Mouse (Mus musculus): ENCODE data around the gene Mis18bp1. TPM values are rescaled to one million over a fixed set of nuclear protein-coding genes. Genes with fewer than 3 reads are reported as not detected.
"Not testable (repeated sequence)": the region's sequence is repeated elsewhere in the genome, so short reads cannot be mapped to it uniquely, and the experiment has no call there.

The Mis18bp1 gene
- under 1 TPM; 0.16 to 0.42 (median 0.33) TPM for total RNA-seq (2022)

GRCm38 (mm10) chr12:65172021-65172951, at the start of gene Mis18bp1:
Gene Mis18bp1, minus strand, starts transcription at chr12:65172604.
- DNase-seq (ENCODE audit: low spot score in 2 of 2) = peak; percentile 91 to 94

GRCm38 (mm10) chr12:65216404-65216840, 44.0 kb upstream of the Mis18bp1 start:
- DNase-seq (ENCODE audit: low spot score in 2 of 2) = no peak

DNA sequence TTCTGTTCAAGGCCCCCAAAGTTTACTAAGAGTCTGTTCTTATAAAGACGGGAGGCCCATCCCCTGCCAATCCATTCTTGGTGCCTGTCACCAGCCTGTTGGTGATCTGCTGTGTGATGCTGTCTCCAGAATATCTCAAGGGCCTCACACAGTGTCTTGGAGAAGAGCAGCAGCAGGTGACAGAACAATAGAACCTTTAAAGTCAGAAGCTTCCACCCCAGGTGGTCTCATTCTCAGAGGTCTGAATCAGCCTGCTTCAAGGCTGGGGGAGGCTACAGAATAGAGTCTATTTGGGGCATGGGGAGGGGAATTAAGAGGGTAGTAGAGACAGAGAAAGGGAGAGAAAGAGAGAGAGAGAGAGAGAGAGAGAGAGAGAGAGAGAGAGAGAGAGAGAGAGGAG, 34.0 kb upstream of the Mis18bp1 start:
- DNase-seq (ENCODE audit: low spot score in 2 of 2) = no peak

- DNase-seq (ENCODE audit: low spot score in 2 of 2) = no peak
Measured at GRCm38 (mm10) chr12:65201812-65202211, 29.4 kb upstream of the Mis18bp1 start.

DNA sequence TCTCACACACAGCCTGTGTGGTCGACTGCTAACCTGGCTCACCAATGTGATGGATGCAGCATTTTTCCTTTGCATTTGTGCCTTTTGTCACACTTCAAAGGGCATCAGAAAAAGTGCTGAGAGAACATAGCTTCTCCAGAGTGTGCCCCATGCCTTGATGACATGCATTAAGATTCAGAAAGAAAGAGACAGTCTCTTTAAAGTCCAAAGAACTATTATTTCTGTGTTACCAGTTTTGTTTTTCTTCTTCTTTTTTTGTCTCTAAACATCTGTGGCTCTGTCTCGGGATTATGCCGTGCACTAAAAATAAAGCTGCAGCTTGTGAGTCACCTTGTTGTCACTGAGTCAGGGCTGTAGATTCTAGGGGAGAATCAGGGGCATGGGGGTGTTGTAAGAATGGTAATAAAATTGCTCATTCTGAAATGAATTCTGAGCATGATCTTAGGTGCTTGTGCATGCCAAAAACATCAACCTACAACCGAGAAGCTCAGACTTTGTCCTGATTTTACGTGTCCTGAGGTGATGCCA, 21.7 kb upstream of the Mis18bp1 start:
- DNase-seq (ENCODE audit: low spot score in 2 of 2) = peak in 1 of 2 experiments; percentile 66

- no peak for DNase-seq (ENCODE audit: low spot score in 2 of 2)
Measured at GRCm38 (mm10) chr12:65189213-65189612, 16.8 kb upstream of the Mis18bp1 start.

- DNase-seq (ENCODE audit: low spot score in 2 of 2) = no peak
Measured at GRCm38 (mm10) chr12:65187365-65187764, 15.0 kb upstream of the Mis18bp1 start.

DNA sequence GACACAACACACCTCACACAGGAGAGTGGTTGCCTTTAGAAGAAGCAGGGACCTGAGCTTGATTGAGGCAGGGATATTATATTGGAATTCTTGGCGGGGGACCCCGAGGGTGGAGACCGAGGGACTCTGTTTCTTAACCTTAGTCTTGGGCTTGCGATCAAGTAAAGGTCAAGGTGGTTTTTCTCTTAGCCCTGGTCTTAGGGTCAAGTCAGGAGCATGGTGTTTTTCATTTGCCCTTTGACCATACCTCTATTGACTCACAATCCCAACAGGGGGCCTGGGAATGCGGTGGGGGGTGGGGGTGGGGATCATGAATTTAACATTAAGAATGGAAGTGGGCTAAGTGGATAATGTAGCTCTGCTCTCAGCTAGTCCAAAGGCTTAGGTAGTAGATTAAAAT, 1.3 kb upstream of the Mis18bp1 start:
- DNase-seq (ENCODE audit: low spot score in 2 of 2) = no peak

DNA sequence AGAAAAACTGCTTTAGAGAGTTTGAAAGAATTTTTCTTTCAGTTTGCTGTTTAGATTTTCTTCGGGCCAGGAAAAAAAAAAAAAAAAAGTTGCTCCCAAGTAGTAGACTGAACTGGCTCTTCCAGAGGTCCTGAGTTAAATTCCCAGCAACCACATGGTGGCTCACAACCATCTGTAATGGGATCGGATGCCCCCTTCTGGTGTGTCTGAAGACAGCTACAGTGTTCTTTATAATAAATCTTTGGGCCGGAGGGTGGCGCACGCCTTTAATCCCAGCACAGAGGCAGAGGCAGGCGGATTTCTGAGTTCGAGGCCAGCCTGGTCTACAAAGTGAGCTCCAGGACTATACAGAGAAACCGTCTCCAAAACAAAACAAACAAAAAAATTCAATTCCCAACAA, 555 bp upstream of the Mis18bp1 start:
- DNase-seq (ENCODE audit: low spot score in 2 of 2) = peak; percentile 25 to 38

GRCm38 (mm10) chr12:65136121-65136520, 36.3 kb downstream of the Mis18bp1 start:
- not testable (repeated sequence) for DNase-seq (ENCODE audit: low spot score in 2 of 2)

GRCm38 (mm10) chr12:65119451-65119850, 53.0 kb downstream of the Mis18bp1 start:
- no peak for DNase-seq (ENCODE audit: low spot score in 2 of 2)

DNA sequence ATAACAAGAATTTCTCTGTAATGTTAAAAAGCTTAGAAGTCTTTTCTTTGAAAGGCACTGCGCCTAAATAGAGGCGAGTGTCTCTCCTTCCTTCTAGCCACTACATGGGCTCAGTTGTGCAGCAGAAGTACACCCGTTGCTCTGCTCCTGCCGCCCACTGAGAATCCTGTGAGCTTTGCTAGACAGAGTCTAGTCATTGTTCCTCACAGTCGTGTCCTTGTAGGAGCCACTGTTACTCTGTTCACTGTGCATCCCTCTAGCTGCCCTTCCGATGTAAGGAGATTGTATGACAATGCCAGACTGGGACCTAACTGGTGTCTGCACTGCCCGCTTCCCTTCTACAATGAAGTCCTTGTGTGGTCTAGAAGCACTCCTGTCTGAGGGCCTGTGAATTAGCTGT, 53.4 kb downstream of the Mis18bp1 start:
- no peak for DNase-seq (ENCODE audit: low spot score in 2 of 2)

- DNase-seq (ENCODE audit: low spot score in 2 of 2) = not testable (repeated sequence)
Measured at GRCm38 (mm10) chr12:65114978-65115377, 57.4 kb downstream of the Mis18bp1 start.

- DNase-seq (ENCODE audit: low spot score in 2 of 2) = no peak
Measured at GRCm38 (mm10) chr12:65113925-65114324, 58.5 kb downstream of the Mis18bp1 start.

GRCm38 (mm10) chr12:65112811-65113210, 59.6 kb downstream of the Mis18bp1 start:
- DNase-seq (ENCODE audit: low spot score in 2 of 2) = peak in 1 of 2 experiments; percentile 35

DNA sequence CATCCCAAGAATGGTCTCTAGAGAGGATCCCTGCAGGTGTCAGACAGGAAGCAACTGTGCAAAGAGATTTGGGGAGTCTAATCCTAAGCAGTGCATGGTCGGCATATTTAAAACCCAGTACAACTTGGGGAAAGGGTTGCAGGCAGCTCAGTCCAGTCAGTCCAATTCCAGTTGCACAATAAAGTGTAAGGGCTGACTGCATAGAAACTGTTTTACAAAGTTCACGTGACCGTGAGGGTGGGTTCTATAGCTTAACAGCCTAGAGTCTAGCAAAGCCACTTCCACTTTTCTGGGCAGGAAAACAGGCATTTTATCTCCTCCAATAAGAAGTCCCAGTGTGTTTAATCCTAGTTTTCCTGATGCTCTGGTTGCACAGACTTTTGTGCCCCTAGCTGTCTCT, 60.9 kb downstream of the Mis18bp1 start:
- no peak for DNase-seq (ENCODE audit: low spot score in 2 of 2)

GRCm38 (mm10) chr12:65108746-65109145, 63.7 kb downstream of the Mis18bp1 start:
- no peak for DNase-seq (ENCODE audit: low spot score in 2 of 2)

Other genes with a start within 250 kb of the Mis18bp1 start
- gene Klhl28, start 207.1 kb downstream of the Mis18bp1 start, total RNA-seq (2022) = 10 to 100 TPM; 20.7 to 23.8 (median 22.0) TPM
- gene Togaram1, start 206.8 kb downstream of the Mis18bp1 start, total RNA-seq (2022) = 10 to 100 TPM; 47.7 to 60.5 (median 52.6) TPM
- 10 to 100 TPM; 35.2 to 42.9 (median 36.9) TPM for gene Prpf39, start 136.3 kb downstream of the Mis18bp1 start, total RNA-seq (2022)
- 100 to 1,000 TPM; 164 to 197 (median 165) TPM for gene Fkbp3, start 98.6 kb downstream of the Mis18bp1 start, total RNA-seq (2022)
- gene Fancm, start 97.0 kb downstream of the Mis18bp1 start, total RNA-seq (2022) = 10 to 100 TPM; 11.4 to 19.9 (median 15.4) TPM
- not detected for gene Wdr20rt, start 52.9 kb upstream of the Mis18bp1 start, total RNA-seq (2022)